Mouse (Mus musculus): ENCODE measurements around the gene Pdcd5. TPM values are rescaled to one million over a fixed set of nuclear protein-coding genes. Genes with fewer than 3 reads are reported as not detected.

Gene Pdcd5
- polyA plus RNA-seq, 1 experiment = 50.1 TPM

GRCm38 (mm10) chr7:35648239-35649069 lies 1.1 kb upstream of the Pdcd5 start:
- Histone ChIP-seq H3K27ac (ENCODE audit: control insufficient read depth, insufficient read depth, low read length) (no peak overlapping the region), H3K4me1 (replicated peaks; ENCODE audit: control insufficient read depth, insufficient read depth, low read length) (peaks cover 6% of the 10 kb centered on the region), H3K36me3 (ENCODE audit: control insufficient read depth, insufficient read depth, low read length) (peaks cover 16% of the 10 kb centered on the region), H3K4me3 (ENCODE audit: control insufficient read depth, insufficient read depth, low read length) (no peak overlapping the region), H3K27me3 (ENCODE audit: control insufficient read depth, insufficient read depth, low read length) (no peaks in the 10 kb centered on the region)
- DNase-seq = no peak
- TF ChIP-seq POLR2A (IDR thresholded peaks at IDR 0.05; ENCODE audit: control insufficient read depth, extremely low read depth, insufficient read depth, low read length, poor library complexity) (no peak), CTCF (IDR thresholded peaks at IDR 0.05; ENCODE audit: borderline replicate concordance, control insufficient read depth, extremely low read depth, insufficient read depth, low read length, poor library complexity) (no peak)
- 77% methylated on average over 9 of the region's 9 CpGs for WGBS

- Histone ChIP-seq H3K4me1 (replicated peaks; ENCODE audit: control insufficient read depth, insufficient read depth, low read length) (peaks cover 6% of the 10 kb centered on the region), H3K27me3 (ENCODE audit: control insufficient read depth, insufficient read depth, low read length) (no peaks in the 10 kb centered on the region), H3K36me3 (ENCODE audit: control insufficient read depth, insufficient read depth, low read length) (peaks cover 29% of the 10 kb centered on the region), H3K4me3 (ENCODE audit: control insufficient read depth, insufficient read depth, low read length) (peak overlapping the region; percentile 69), H3K27ac (ENCODE audit: control insufficient read depth, insufficient read depth, low read length) (peak overlapping the region; percentile 0; the same call in 1 of the 2 replicates)
- no peak for TF ChIP-seq POLR2A (IDR thresholded peaks at IDR 0.05; ENCODE audit: control insufficient read depth, extremely low read depth, insufficient read depth, low read length, poor library complexity)
- TF ChIP-seq CTCF (IDR thresholded peaks at IDR 0.05; ENCODE audit: borderline replicate concordance, control insufficient read depth, extremely low read depth, insufficient read depth, low read length, poor library complexity) = no peak
- peak; percentile 55 for DNase-seq
- WGBS = 12% methylated on average over 34 of the region's 34 CpGs
Measured at GRCm38 (mm10) chr7:35646317-35647081, 822 bp downstream of the Pdcd5 start.

- H3K27ac ChIP-seq (ENCODE audit: control insufficient read depth, insufficient read depth, low read length) = no peak overlapping the region
- TF ChIP-seq CTCF (IDR thresholded peaks at IDR 0.05; ENCODE audit: borderline replicate concordance, control insufficient read depth, extremely low read depth, insufficient read depth, low read length, poor library complexity) (no peak), POLR2A (IDR thresholded peaks at IDR 0.05; ENCODE audit: control insufficient read depth, extremely low read depth, insufficient read depth, low read length, poor library complexity) (no peak)
- H3K4me1 ChIP-seq (replicated peaks; ENCODE audit: control insufficient read depth, insufficient read depth, low read length) = no peaks in the 10 kb centered on the region
- no peak overlapping the region for H3K4me3 ChIP-seq (ENCODE audit: control insufficient read depth, insufficient read depth, low read length)
- H3K36me3 ChIP-seq (ENCODE audit: control insufficient read depth, insufficient read depth, low read length) = peaks cover 65% of the 10 kb centered on the region
- DNase-seq = no peak
- H3K27me3 ChIP-seq (ENCODE audit: control insufficient read depth, insufficient read depth, low read length) = no peaks in the 10 kb centered on the region
- WGBS = 98% methylated on average over 6 of the region's 6 CpGs
Measured at GRCm38 (mm10) chr7:35640072-35640471, 7.2 kb downstream of the Pdcd5 start.

GRCm38 (mm10) chr7:35636874-35637273 lies 10.4 kb downstream of the Pdcd5 start:
- Histone ChIP-seq H3K4me3 (ENCODE audit: control insufficient read depth, insufficient read depth, low read length) (no peak overlapping the region), H3K36me3 (ENCODE audit: control insufficient read depth, insufficient read depth, low read length) (peaks cover 39% of the 10 kb centered on the region), H3K27me3 (ENCODE audit: control insufficient read depth, insufficient read depth, low read length) (no peaks in the 10 kb centered on the region), H3K4me1 (replicated peaks; ENCODE audit: control insufficient read depth, insufficient read depth, low read length) (no peaks in the 10 kb centered on the region), H3K27ac (ENCODE audit: control insufficient read depth, insufficient read depth, low read length) (no peak overlapping the region)
- no peak for TF ChIP-seq CTCF (IDR thresholded peaks at IDR 0.05; ENCODE audit: borderline replicate concordance, control insufficient read depth, extremely low read depth, insufficient read depth, low read length, poor library complexity)
- TF ChIP-seq POLR2A (IDR thresholded peaks at IDR 0.05; ENCODE audit: control insufficient read depth, extremely low read depth, insufficient read depth, low read length, poor library complexity) = no peak
- 98% methylated on average over 9 of the region's 9 CpGs for WGBS
- DNase-seq = no peak

- Histone ChIP-seq H3K27ac (ENCODE audit: control insufficient read depth, insufficient read depth, low read length) (no peak overlapping the region), H3K36me3 (ENCODE audit: control insufficient read depth, insufficient read depth, low read length) (peaks cover 35% of the 10 kb centered on the region), H3K27me3 (ENCODE audit: control insufficient read depth, insufficient read depth, low read length) (no peaks in the 10 kb centered on the region), H3K4me1 (replicated peaks; ENCODE audit: control insufficient read depth, insufficient read depth, low read length) (no peaks in the 10 kb centered on the region), H3K4me3 (ENCODE audit: control insufficient read depth, insufficient read depth, low read length) (no peak overlapping the region)
- 84% methylated on average over 6 of the region's 6 CpGs for WGBS
- DNase-seq = peak; percentile 22
- TF ChIP-seq POLR2A (IDR thresholded peaks at IDR 0.05; ENCODE audit: control insufficient read depth, extremely low read depth, insufficient read depth, low read length, poor library complexity) (no peak), CTCF (IDR thresholded peaks at IDR 0.05; ENCODE audit: borderline replicate concordance, control insufficient read depth, extremely low read depth, insufficient read depth, low read length, poor library complexity) (no peak)
Measured at GRCm38 (mm10) chr7:35636229-35636628, 11.1 kb downstream of the Pdcd5 start.

GRCm38 (mm10) chr7:35628496-35628895 lies 18.8 kb downstream of the Pdcd5 start:
- WGBS = 84% methylated on average over 5 of the region's 5 CpGs
- DNase-seq = peak; percentile 40
- no peaks in the 10 kb centered on the region; the same call in 1 of the 2 replicates for H3K36me3 ChIP-seq (ENCODE audit: control insufficient read depth, insufficient read depth, low read length)
- no peak overlapping the region for H3K4me3 ChIP-seq (ENCODE audit: control insufficient read depth, insufficient read depth, low read length)
- TF ChIP-seq POLR2A (IDR thresholded peaks at IDR 0.05; ENCODE audit: control insufficient read depth, extremely low read depth, insufficient read depth, low read length, poor library complexity) (no peak), CTCF (IDR thresholded peaks at IDR 0.05; ENCODE audit: borderline replicate concordance, control insufficient read depth, extremely low read depth, insufficient read depth, low read length, poor library complexity) (peak; percentile 51; the same call in 1 of the 2 replicates)
- H3K4me1 ChIP-seq (replicated peaks; ENCODE audit: control insufficient read depth, insufficient read depth, low read length) = no peaks in the 10 kb centered on the region
- H3K27me3 ChIP-seq (ENCODE audit: control insufficient read depth, insufficient read depth, low read length) = no peaks in the 10 kb centered on the region
- no peak overlapping the region for H3K27ac ChIP-seq (ENCODE audit: control insufficient read depth, insufficient read depth, low read length)

All from thymus, adult 2 months (tissue).